Mouse (Mus musculus) heart, embryonic 10.5 days (tissue): Measurements from ENCODE around the gene Ermap. TPM values are rescaled to one million over a fixed set of nuclear protein-coding genes. Genes with fewer than 3 reads are reported as not detected.

ENCODE experiments used
- DNase-seq: peaks from one replicate; pipeline ENCODE4 v3.0.0-alpha.2; 2017; ENCODE audit warnings: low spot score
- H3K27ac ChIP-seq: fragments of 300-500 bp; sonication (generic); 2 replicates; pipeline ENCODE4 v1.5.1; 2016; ENCODE audit warnings: mild to moderate bottlenecking
- H3K27me3 ChIP-seq: fragments of 300-500 bp; sonication (generic); 2 replicates; pipeline ENCODE4 v1.6.1; 2016; ENCODE audit warnings: mild to moderate bottlenecking; ENCODE audit not compliant: poor library complexity, insufficient read depth, severe bottlenecking
- H3K36me3 ChIP-seq: fragments of 300-500 bp; sonication (generic); 2 replicates; pipeline ENCODE4 v1.6.1; 2016; ENCODE audit warnings: mild to moderate bottlenecking, moderate library complexity
- H3K4me1 ChIP-seq: fragments of 300-500 bp; sonication (generic); 2 replicates; pipeline ENCODE4 v1.6.1; 2016; ENCODE audit warnings: mild to moderate bottlenecking
- H3K4me3 ChIP-seq: fragments of 300-500 bp; sonication (generic); 2 replicates; pipeline ENCODE4 v1.5.1; 2016; ENCODE audit warnings: mild to moderate bottlenecking, moderate library complexity
- H3K9me3 ChIP-seq: fragments of 300-500 bp; sonication (generic); 2 replicates; pipeline ENCODE4 v1.6.1; 2016; ENCODE audit warnings: mild to moderate bottlenecking, moderate library complexity
- WGBS: fragments of 180-500 bp; shearing (Covaris S2); methylation state at CpG from one replicate; pipeline ENCODE4 v1.1.7; 2016; 5-methylcytosine and 5-hydroxymethylcytosine counted together
- polyA plus RNA-seq: library from polyadenylated mRNA; unstranded; fragments of >200 nt; fragmentation: Nextera tagmentation; extraction: Ambion mirVana; gene quantifications from 2 replicates; pipeline ENCODE4 v1.2.1, GENCODE M21; 2016

Gene Ermap
- polyA plus RNA-seq, 1 experiment from 2014 or later = 26.6 TPM

GRCm38 (mm10) chr4:119147347-119147746, 42.5 kb downstream of the Ermap start:
- Histone ChIP-seq H3K27me3 (peaks cover 65% of the 10 kb centered on the region), H3K4me3 (no peak overlapping the region), H3K27ac (no peak overlapping the region), H3K4me1 (peaks cover 14% of the 10 kb centered on the region), H3K9me3 (no peaks in the 10 kb centered on the region), H3K36me3 (no peaks in the 10 kb centered on the region)
- 87% methylated on average over 5 of the region's 5 CpGs for WGBS
- DNase-seq = no peak

DNA sequence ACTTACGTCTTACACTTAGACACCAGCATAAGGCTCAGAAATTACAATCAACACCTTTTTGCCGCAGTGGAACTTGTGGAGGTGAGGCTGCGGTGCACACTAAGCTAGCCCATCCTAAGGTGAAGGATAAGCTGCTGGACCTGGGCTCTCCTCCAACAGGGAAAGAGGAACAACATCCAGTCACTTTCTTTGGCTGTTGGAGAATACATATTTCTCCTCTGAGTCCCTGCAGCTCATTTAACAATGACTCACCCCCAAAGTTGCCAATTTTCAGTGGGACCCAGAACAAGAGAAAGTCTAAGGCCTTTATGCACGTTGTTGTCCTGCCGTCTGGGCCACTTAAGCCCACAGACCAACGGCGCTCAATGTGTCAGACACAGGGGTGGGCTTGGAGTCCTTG, 43.0 kb downstream of the Ermap start:
- WGBS = 88% methylated on average over 7 of the region's 7 CpGs
- no peaks in the 10 kb centered on the region for H3K36me3 ChIP-seq

DNA sequence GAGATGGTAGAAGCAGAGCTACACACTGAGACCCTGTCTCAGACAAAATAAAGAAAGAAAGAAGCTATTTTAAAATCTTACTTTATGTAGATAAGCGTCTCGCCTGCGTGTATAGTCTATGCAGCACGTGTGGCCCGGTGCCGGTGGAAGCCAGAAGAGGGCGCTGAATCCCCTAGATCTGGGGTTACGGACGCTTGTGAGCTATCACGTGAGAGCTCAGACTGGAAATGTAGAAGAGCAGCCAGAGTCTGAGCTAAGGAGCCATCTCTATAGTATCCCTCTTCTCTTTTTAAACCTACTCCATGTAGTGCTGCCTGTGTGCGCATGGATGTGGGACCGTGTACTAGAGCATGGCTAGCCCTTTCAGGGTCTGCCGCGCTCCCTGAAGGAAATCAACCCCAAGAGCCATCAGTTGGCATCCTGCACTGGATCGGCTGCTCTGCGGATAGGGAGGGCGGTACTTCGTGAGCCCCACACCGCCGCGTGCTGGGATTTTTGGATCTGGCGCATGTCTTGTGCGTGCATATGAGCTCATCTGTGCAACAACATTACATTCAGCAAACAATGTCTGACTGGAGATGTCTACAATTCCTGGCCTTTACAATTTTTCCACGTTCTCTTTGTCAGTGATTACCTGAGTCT, 47.5 kb downstream of the Ermap start:
- H3K4me3 ChIP-seq = peak overlapping the region; percentile 41
- DNase-seq = peak; percentile 90
- peaks cover 10% of the 10 kb centered on the region for H3K36me3 ChIP-seq
- peak overlapping the region; percentile 17; the same call in 1 of the 2 replicates for H3K27ac ChIP-seq
- H3K27me3 ChIP-seq = peaks cover 37% of the 10 kb centered on the region
- 22% methylated on average over 24 of the region's 24 CpGs for WGBS
- H3K4me1 ChIP-seq = peaks cover 26% of the 10 kb centered on the region
- H3K9me3 ChIP-seq = no peaks in the 10 kb centered on the region

More for the DNA sequence above, 43.0 kb downstream of the Ermap start:
- peaks cover 16% of the 10 kb centered on the region for H3K4me1 ChIP-seq
- no peaks in the 10 kb centered on the region for H3K9me3 ChIP-seq
- no peak overlapping the region for H3K27ac ChIP-seq
- no peak for DNase-seq
- H3K27me3 ChIP-seq = peaks cover 64% of the 10 kb centered on the region
- H3K4me3 ChIP-seq = no peak overlapping the region

DNA sequence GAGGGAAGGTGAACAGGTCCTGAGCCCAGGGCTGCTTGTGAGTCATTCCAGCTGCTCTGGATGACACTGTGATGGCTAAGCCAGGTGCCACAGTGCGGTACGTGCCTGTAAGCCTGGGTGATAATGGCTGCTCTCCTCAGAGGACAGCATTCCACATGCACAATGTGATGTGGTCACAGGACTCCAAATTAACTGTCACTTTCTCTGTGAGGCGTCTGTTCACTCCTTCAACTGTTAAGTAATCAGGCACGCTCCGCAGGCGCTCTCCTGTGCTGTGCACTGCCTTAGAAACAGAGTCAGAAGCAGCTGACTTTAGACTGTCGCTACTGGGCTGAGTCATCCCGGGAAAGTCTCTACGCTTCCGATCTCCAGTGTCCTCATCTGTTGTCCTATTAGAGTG, 48.6 kb downstream of the Ermap start:
- H3K4me1 ChIP-seq = peaks cover 29% of the 10 kb centered on the region
- DNase-seq = no peak
- peak overlapping the region; percentile 53 for H3K27ac ChIP-seq
- peaks cover 29% of the 10 kb centered on the region for H3K27me3 ChIP-seq
- no peak overlapping the region; the same call in 1 of the 2 replicates for H3K4me3 ChIP-seq
- no peaks in the 10 kb centered on the region for H3K9me3 ChIP-seq
- peaks cover 21% of the 10 kb centered on the region for H3K36me3 ChIP-seq
- WGBS = 38% methylated on average over 10 of the region's 10 CpGs

DNA sequence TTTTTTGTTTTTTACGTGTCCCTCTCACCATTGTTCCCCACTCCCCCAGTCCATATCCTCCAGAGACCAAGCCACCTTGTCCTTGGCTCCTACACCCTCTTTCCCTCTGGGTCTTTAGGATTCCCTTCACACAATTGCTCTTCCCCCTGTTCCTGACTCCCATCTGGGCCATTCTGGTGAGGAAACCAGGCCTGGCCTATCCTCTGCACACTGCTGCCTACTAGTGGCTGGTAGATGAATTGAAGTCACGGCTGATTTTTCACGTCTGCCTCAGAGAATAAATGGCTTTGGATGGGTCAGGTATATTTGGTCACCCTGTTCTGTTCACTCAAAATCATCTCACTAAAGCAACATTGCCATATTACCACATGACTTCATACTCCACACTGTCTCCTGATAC, 49.7 kb downstream of the Ermap start:
- H3K36me3 ChIP-seq = peaks cover 32% of the 10 kb centered on the region
- H3K4me3 ChIP-seq = no peak overlapping the region
- H3K27ac ChIP-seq = no peak overlapping the region
- no peak for DNase-seq
- peaks cover 19% of the 10 kb centered on the region for H3K27me3 ChIP-seq
- H3K4me1 ChIP-seq = peaks cover 29% of the 10 kb centered on the region
- 44% methylated on average over 3 of the region's 3 CpGs for WGBS
- no peaks in the 10 kb centered on the region for H3K9me3 ChIP-seq

DNA sequence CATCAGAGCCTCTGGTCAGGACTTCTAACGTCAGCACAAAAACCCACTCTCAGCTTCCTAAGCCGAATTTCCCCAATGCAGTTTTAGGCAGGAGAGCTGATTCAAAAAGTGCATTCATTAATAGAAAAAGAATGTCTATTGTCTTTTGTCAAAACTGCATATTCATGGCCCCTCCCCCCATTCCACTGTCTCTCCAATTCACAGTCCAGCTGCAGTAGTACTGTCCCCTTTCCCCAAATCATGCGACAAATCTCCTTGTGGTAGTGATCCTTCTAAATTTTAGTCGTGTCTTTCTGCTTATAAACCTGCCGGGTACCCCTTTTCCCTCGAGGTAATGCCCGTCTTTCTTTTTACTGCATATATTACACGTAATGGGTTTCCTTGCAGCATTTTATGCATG, 51.0 kb downstream of the Ermap start:
- WGBS = 63% methylated on average over 8 of the region's 8 CpGs
- no peaks in the 10 kb centered on the region for H3K9me3 ChIP-seq
- DNase-seq = no peak
- H3K36me3 ChIP-seq = peaks cover 45% of the 10 kb centered on the region
- no peak overlapping the region for H3K4me3 ChIP-seq
- H3K27ac ChIP-seq = no peak overlapping the region
- peaks cover 6% of the 10 kb centered on the region for H3K27me3 ChIP-seq
- peaks cover 29% of the 10 kb centered on the region for H3K4me1 ChIP-seq

- Histone ChIP-seq H3K9me3 (no peaks in the 10 kb centered on the region), H3K27me3 (no peaks in the 10 kb centered on the region; the same call in 1 of the 2 replicates), H3K27ac (peak overlapping the region; percentile 62), H3K4me3 (peak overlapping the region; percentile 3; the same call in 1 of the 2 replicates), H3K36me3 (peaks cover 51% of the 10 kb centered on the region), H3K4me1 (peaks cover 29% of the 10 kb centered on the region)
- 8% methylated on average over 18 of the region's 18 CpGs for WGBS
- peak; percentile 91 for DNase-seq
Observed at GRCm38 (mm10) chr4:119138171-119138570, 51.6 kb downstream of the Ermap start.

DNA sequence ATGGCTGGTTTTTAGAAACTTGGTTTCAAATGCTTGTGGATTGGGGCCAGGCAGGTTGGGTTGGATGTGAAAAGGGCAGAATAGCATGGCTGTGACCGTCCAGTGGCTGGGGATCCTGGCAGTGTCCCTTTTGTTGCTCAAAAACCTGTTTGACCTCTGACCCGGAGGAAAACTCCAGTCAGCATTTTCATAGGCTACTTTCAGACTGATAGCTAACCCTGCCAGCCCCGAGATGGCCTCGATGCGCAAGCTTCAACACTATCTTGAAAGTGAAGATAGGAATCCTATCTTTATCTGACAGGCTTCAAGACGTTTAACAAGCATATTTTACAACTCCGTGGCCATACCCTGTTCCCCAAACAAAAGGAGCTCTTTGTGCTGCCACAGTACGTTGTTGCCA, 52.5 kb downstream of the Ermap start:
- peaks cover 26% of the 10 kb centered on the region for H3K4me1 ChIP-seq

GRCm38 (mm10) chr4:119133860-119134259, 56.0 kb downstream of the Ermap start:
- Histone ChIP-seq H3K4me1 (peaks cover 18% of the 10 kb centered on the region), H3K27ac (no peak overlapping the region), H3K4me3 (no peak overlapping the region), H3K9me3 (no peaks in the 10 kb centered on the region), H3K27me3 (no peaks in the 10 kb centered on the region), H3K36me3 (peaks cover 95% of the 10 kb centered on the region)
- DNase-seq = no peak
- 94% methylated on average over 13 of the region's 13 CpGs for WGBS

More for the DNA sequence above, 52.5 kb downstream of the Ermap start:
- DNase-seq = no peak
- H3K4me3 ChIP-seq = no peak overlapping the region
- no peaks in the 10 kb centered on the region for H3K9me3 ChIP-seq
- H3K27me3 ChIP-seq = no peaks in the 10 kb centered on the region
- 0 out of 2 replicates have a peak overlapping the region, but pooled peaks have one; percentile 16 for H3K27ac ChIP-seq
- peaks cover 60% of the 10 kb centered on the region for H3K36me3 ChIP-seq
- WGBS = 58% methylated on average over 8 of the region's 8 CpGs

- Histone ChIP-seq H3K27me3 (no peaks in the 10 kb centered on the region), H3K36me3 (peaks cover 100% of the 10 kb centered on the region), H3K4me1 (peaks cover 21% of the 10 kb centered on the region), H3K9me3 (no peaks in the 10 kb centered on the region), H3K27ac (no peak overlapping the region), H3K4me3 (no peak overlapping the region)
- no peak for DNase-seq
- WGBS = 95% methylated on average over 13 of the region's 13 CpGs
Observed at GRCm38 (mm10) chr4:119133306-119133705, 56.5 kb downstream of the Ermap start.

GRCm38 (mm10) chr4:119131189-119131910, 58.5 kb downstream of the Ermap start:
- 84% methylated on average over 8 of the region's 8 CpGs for WGBS
- Histone ChIP-seq H3K4me1 (peaks cover 27% of the 10 kb centered on the region), H3K9me3 (no peaks in the 10 kb centered on the region), H3K27ac (no peak overlapping the region), H3K27me3 (no peaks in the 10 kb centered on the region), H3K36me3 (peaks cover 100% of the 10 kb centered on the region), H3K4me3 (no peak overlapping the region)
- no peak for DNase-seq

DNA sequence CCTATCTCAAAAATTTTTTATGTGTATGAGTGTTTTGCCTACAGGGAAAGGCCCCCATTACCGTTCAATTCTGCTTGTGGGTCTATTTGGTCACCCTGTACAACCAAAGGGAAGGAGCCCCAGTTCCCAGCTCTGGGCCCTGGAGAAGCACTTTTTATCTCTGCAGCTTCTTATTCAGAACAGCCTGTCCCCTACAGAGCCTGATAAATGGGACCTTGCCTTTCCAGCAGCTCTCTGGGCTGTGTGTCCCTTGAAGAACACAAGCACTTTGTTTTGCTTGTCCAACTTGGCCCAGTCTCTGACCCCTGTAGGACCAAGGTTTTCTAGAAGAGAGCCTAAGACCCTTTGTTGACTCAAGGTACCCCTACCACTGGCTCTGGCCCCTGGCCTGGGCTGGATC, 60.7 kb downstream of the Ermap start:
- no peaks in the 10 kb centered on the region for H3K27me3 ChIP-seq
- H3K27ac ChIP-seq = no peak overlapping the region
- 91% methylated on average over 1 of the region's 1 CpGs for WGBS
- no peak overlapping the region for H3K4me3 ChIP-seq
- peaks cover 50% of the 10 kb centered on the region for H3K4me1 ChIP-seq
- no peak for DNase-seq
- peaks cover 99% of the 10 kb centered on the region for H3K36me3 ChIP-seq
- H3K9me3 ChIP-seq = no peaks in the 10 kb centered on the region

DNA sequence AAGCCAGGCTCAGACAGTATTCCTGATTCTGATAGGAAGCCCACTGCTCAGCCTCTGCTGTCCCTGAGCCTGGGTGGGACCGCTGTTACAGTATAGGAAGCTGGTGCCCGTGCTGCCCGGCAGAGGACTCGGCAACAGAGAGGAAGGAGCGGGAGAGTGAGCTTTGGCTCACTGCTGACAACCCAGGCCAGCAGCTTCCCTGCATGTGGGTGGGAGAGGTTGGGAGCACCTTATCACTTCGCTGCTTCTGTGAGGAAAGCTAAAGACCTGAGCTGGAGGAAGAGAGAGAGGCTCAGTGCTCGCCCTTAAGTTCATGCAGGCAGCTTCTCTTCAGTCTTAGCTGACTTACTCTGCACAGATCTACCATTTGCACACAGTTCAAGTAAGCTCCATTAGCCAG, 61.3 kb downstream of the Ermap start:
- DNase-seq = no peak
- WGBS = 55% methylated on average over 7 of the region's 7 CpGs
- H3K4me1 ChIP-seq = peaks cover 55% of the 10 kb centered on the region
- H3K9me3 ChIP-seq = no peaks in the 10 kb centered on the region
- no peak overlapping the region for H3K4me3 ChIP-seq
- H3K27me3 ChIP-seq = no peaks in the 10 kb centered on the region
- peak overlapping the region; percentile 32; the same call in 1 of the 2 replicates for H3K27ac ChIP-seq
- peaks cover 98% of the 10 kb centered on the region for H3K36me3 ChIP-seq
